Mouse (Mus musculus) stomach, postnatal 0 days (tissue): ENCODE data around the gene Chrm4. TPM values are rescaled to one million over a fixed set of nuclear protein-coding genes. Genes with fewer than 3 reads are reported as not detected.

Experiments used
- ATAC-seq: fragments of 200-750 bp; cut with Nextera tagmentation; 2 replicates; pipeline ENCODE4 v1.8.0; 2017; ENCODE audit not compliant: low FRiP score, low TSS enrichment
- DNase-seq: peaks from one replicate; pipeline ENCODE4 v3.0.0-alpha.2; 2016; ENCODE audit warnings: low spot score
- H3K27ac ChIP-seq: fragments of 300-500 bp; sonication (generic); replicated peaks from 2 replicates; pipeline ENCODE4 v1.5.1; 2014; ENCODE audit warnings: mild to moderate bottlenecking, control low read depth
- H3K27me3 ChIP-seq: fragments of 300-500 bp; sonication (generic); 2 replicates; pipeline ENCODE4 v1.6.1; 2014; ENCODE audit warnings: low read length; ENCODE audit not compliant: control insufficient read depth, insufficient read depth
- H3K36me3 ChIP-seq: fragments of 300-500 bp; sonication (generic); 2 replicates; pipeline ENCODE4 v1.6.1; 2014; ENCODE audit warnings: low read length, mixed read lengths; ENCODE audit not compliant: control insufficient read depth, insufficient read depth
- H3K4me1 ChIP-seq: fragments of 300-500 bp; sonication (generic); replicated peaks from 2 replicates; pipeline ENCODE4 v1.6.1; 2014; ENCODE audit warnings: antibody characterized with exemption; ENCODE audit not compliant: control insufficient read depth, insufficient read depth
- H3K4me2 ChIP-seq: fragments of 300-500 bp; sonication (generic); replicated peaks from 2 replicates; pipeline ENCODE4 v1.6.1; 2014; ENCODE audit warnings: low read depth, mild to moderate bottlenecking, control low read depth, moderate library complexity
- H3K4me3 ChIP-seq: fragments of 300-500 bp; sonication (generic); 2 replicates; pipeline ENCODE4 v1.5.1; 2014; ENCODE audit warnings: low read depth, low read length, control low read depth
- H3K9ac ChIP-seq: fragments of 300-500 bp; sonication (generic); 2 replicates; pipeline ENCODE4 v1.6.1; 2014; ENCODE audit warnings: mild to moderate bottlenecking, low read length, control low read depth, mixed read lengths
- H3K9me3 ChIP-seq: fragments of 300-500 bp; sonication (generic); 2 replicates; pipeline ENCODE4 v1.6.1; 2016; ENCODE audit warnings: low read length; ENCODE audit not compliant: control insufficient read depth
- CTCF ChIP-seq: IDR thresholded peaks from 2 replicates; pipeline ENCODE4 v1.5.1; 2016; ENCODE audit warnings: antibody characterized with exemption, low read depth, mild to moderate bottlenecking, moderate library complexity
- EP300 ChIP-seq: optimal IDR thresholded peaks from 2 replicates; pipeline ENCODE3; 2016; ENCODE audit warnings: antibody characterized with exemption
- WGBS: fragments of 180-500 bp; shearing (Covaris S2); extraction: QIAGEN DNeasy Blood & Tissue Kit; methylation state at CpG from one replicate; pipeline ENCODE4 v1.1.7; 2014; 5-methylcytosine and 5-hydroxymethylcytosine counted together
- microRNA-seq: library from miRNA; unstranded; fragments of <30 nt; microRNA quantifications from one replicate; pipeline ENCODE4, GENCODE M21; 2016
- polyA plus RNA-seq: library from polyadenylated mRNA; unstranded; fragments of >200 nt; fragmentation: Nextera tagmentation; extraction: Ambion mirVana; gene quantifications from 2 replicates; pipeline ENCODE4 v1.2.1, GENCODE M21; 2015

The Chrm4 gene
- polyA plus RNA-seq, 1 experiment from 2014 or later, result 0.08 TPM

DNA sequence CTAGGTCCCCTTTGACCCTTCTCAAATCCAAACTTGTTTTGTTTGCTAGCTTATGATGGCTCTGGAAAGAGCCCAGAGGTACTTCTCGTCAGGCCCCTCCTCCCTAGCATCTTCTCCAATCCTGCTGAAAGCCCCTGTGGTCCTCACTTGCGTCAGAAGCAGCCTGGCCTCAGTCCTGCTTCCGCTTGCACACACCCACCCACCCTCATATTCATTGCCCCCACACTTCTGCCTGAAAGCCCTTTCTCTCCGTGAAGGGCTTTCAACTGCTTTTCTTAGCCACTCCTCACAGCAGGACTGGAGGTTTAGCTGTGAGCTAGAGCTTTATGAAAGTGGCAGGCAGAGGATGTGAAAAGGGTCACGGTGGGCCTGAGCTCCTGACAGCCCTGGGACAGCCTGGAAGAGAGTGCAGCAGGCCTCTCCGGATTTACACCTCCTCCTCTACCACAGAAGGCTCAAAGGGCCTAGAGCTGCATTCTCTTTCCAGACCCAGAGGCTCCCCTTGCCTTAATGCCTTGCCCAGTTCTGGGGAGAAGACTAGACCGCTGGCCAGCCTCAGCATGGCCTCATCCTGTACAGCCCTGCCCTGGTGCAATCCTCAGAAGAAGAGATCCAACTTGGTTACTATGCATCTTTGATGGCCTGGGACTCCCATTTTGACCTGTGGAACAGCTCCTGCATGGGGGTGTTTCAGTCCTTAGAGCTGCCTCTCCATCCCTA lies 46.5 kb downstream of the Chrm4 start:
- 66% methylated on average over 7 of the region's 7 CpGs for WGBS
- Histone ChIP-seq H3K4me3 (no peak overlapping the region), H3K27me3 (no peaks in the 10 kb centered on the region; the same call in 1 of the 2 replicates)

DNA sequence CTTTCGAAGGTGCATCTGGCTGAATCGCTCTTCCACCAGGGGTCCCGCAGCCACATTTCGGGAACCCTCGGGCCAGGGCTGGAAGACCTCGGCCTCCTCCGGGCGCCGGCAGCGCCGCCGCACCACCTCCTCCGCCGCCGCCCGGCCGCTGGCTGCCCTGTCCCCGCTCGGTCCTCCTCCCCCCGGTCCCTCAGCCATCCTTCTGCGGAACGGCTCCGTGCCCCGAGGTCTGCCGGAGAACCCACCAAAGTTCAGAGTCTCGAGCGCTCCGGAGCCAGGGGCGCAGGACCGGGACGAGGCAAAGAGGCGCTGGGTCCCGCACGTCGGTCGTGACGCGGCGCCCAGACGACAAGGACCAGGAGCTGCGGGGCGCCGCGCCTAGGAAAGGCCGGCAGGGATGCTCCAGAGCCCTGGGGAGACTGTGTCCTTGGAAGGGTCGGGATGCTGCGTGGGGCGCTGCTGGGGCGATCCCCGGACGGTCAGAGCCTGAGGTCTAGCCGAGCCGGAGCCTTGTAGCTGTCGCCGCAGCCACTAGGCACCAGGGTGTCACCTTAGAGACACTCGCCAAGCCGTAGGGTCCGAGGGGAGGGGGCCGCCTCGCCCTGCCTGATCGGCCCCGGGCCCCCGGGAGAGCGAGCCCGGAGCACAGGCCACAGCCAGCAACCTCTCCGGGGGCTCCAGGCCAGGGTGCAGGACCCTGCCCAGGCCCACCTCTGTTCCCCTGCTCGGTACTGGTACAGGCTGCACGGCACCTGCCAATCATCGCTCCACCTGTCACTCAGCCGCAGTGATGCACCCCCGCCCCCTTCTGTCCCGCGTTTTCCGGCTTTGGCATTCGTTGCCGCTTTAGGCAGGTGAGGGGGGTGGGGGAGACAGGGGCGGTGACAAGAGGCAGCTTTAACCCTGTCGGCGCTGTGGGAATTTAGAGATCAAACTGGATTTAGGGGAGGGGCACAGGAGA lies 48.8 kb downstream of the Chrm4 start, which contains the start of gene Dgkz:
Gene Dgkz (minus strand): TSS at position 284 of the 961 bp plus-strand sequence.
- Histone ChIP-seq H3K4me3 (peak within 1 kb of the TSS; percentile 37), H3K9me3 (no peaks in the 10 kb centered on the region), H3K9ac (peak within 1 kb of the TSS; percentile 50), H3K4me1 (0 out of 2 replicates have a peak, but pooled peaks cover 4% of the 10 kb centered on the region), H3K4me2 (peak within 1 kb of the TSS; percentile 62), H3K36me3 (no peaks in the 10 kb centered on the region), H3K27me3 (no peaks in the 10 kb centered on the region; the same call in 1 of the 2 replicates), H3K27ac (no peak within 1 kb of the TSS)
- ATAC-seq, result 0 out of 2 replicates have a peak, but pooled peaks have one; percentile 10
- 1% methylated on average over 70 of the region's 79 CpGs for whole genome bisulfite sequencing
- DNase-seq, result no peak
- TF ChIP-seq CTCF (no peak), EP300 (no peak)

More for the DNA sequence above, 46.5 kb downstream of the Chrm4 start:
- TF ChIP-seq EP300 (no peak), CTCF (no peak)
- no peak overlapping the region for H3K27ac ChIP-seq
- no peaks in the 10 kb centered on the region for H3K9me3 ChIP-seq
- no peak overlapping the region for H3K9ac ChIP-seq
- H3K4me1 ChIP-seq, result 0 out of 2 replicates have a peak, but pooled peaks cover 4% of the 10 kb centered on the region
- no peak for DNase-seq
- H3K4me2 ChIP-seq, result no peak overlapping the region
- no peak for ATAC-seq
- no peaks in the 10 kb centered on the region for H3K36me3 ChIP-seq

DNA sequence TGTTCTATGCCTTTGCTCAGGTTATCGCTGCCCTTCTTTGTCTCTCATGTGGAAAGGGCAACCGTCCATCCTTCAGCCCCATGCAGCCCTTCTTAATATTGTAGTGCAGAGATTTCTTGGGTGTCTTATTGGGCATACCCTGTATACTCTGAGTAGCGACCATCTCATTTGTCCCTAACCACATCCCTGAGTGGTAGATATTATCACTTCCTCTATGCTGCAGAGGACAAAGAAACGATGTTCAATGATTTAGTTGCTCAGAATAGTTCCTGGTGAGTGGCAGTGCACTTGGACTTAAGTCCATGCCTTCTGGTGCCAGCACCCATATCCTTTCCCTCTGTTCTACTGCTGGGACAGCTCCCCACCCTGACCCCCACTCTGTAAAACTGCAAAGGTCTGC lies 50.9 kb downstream of the Chrm4 start:
- Histone ChIP-seq H3K27me3 (no peaks in the 10 kb centered on the region; the same call in 1 of the 2 replicates), H3K36me3 (no peaks in the 10 kb centered on the region), H3K9me3 (no peaks in the 10 kb centered on the region), H3K27ac (no peak overlapping the region), H3K4me2 (no peak overlapping the region), H3K4me3 (no peak overlapping the region), H3K9ac (no peak overlapping the region), H3K4me1 (0 out of 2 replicates have a peak, but pooled peaks cover 4% of the 10 kb centered on the region)
- DNase-seq, result no peak
- no peak for ATAC-seq
- TF ChIP-seq CTCF (no peak), EP300 (no peak)
- 74% methylated on average over 4 of the region's 4 CpGs for WGBS

Small RNA genes lying within 50 kb of the gene (microRNA-seq; reads per million reads assigned to microRNA genes)
- not detected for gene Mir6999

Other genes with a start within 250 kb of the Chrm4 start
- 23.2 and 24.2 TPM in 2 replicates for gene Atg13, start 216.7 kb upstream of the Chrm4 start, polyA plus RNA-seq
- gene Harbi1, start 216.4 kb upstream of the Chrm4 start, polyA plus RNA-seq, result 10.5 and 12.3 TPM in 2 replicates
- gene Ambra1, start 197.1 kb upstream of the Chrm4 start, polyA plus RNA-seq, result 5.7 and 6.3 TPM in 2 replicates
- 157 and 170 TPM in 2 replicates for gene Mdk, start 5.0 kb downstream of the Chrm4 start, polyA plus RNA-seq
- gene Gm9821, start 18.5 kb downstream of the Chrm4 start, polyA plus RNA-seq, result 0.13 and 0.15 TPM in 2 replicates
- gene Dgkz, start 48.6 kb downstream of the Chrm4 start, polyA plus RNA-seq, result 18.6 and 23.2 TPM in 2 replicates
- gene Creb3l1, start 97.3 kb downstream of the Chrm4 start, polyA plus RNA-seq, result 13.2 and 15.6 TPM in 2 replicates
- gene Phf21a, start 165.9 kb downstream of the Chrm4 start, polyA plus RNA-seq, result 7.2 and 7.3 TPM in 2 replicates